Mouse (Mus musculus) embryonic facial prominence, embryonic 11.5 days (tissue): ENCODE measurements around the gene Adamts1. TPM values are rescaled to one million over a fixed set of nuclear protein-coding genes. Genes with fewer than 3 reads are reported as not detected.

Experiments used
- ATAC-seq: fragments of 200-750 bp; cut with Nextera tagmentation; replicated peaks from 2 replicates; pipeline ENCODE4 v1.8.0; 2017; ENCODE audit warnings: low read depth; ENCODE audit not compliant: insufficient number of reproducible peaks, low FRiP score, low TSS enrichment
- DNase-seq: peaks from one replicate; pipeline ENCODE4 v3.0.0-alpha.2; 2015; ENCODE audit warnings: low spot score
- H3K27ac ChIP-seq: fragments of 300-500 bp; sonication (generic); replicated peaks from 2 replicates; pipeline ENCODE4 v1.5.1; 2014; ENCODE audit warnings: mild to moderate bottlenecking, low read depth, low read length, control low read depth
- H3K27me3 ChIP-seq: fragments of 300-500 bp; sonication (generic); 2 replicates; pipeline ENCODE4 v1.6.1; 2014; ENCODE audit warnings: mild to moderate bottlenecking, low read length, moderate library complexity, mixed read lengths; ENCODE audit not compliant: control insufficient read depth, insufficient read depth
- H3K36me3 ChIP-seq: fragments of 300-500 bp; sonication (generic); replicated peaks from 2 replicates; pipeline ENCODE4 v1.6.1; 2014; ENCODE audit warnings: low read depth, mild to moderate bottlenecking, low read length, moderate library complexity, mixed read lengths; ENCODE audit not compliant: control insufficient read depth, insufficient read depth
- H3K4me1 ChIP-seq: fragments of 300-500 bp; sonication (generic); 2 replicates; pipeline ENCODE4 v1.6.1; 2014; ENCODE audit warnings: low read length, mixed read lengths; ENCODE audit not compliant: control insufficient read depth, insufficient read depth
- H3K4me2 ChIP-seq: fragments of 300-500 bp; sonication (generic); 2 replicates; pipeline ENCODE4 v1.6.1; 2014; ENCODE audit warnings: low read depth, mild to moderate bottlenecking, control low read depth, low read length, moderate library complexity
- H3K4me3 ChIP-seq: fragments of 300-500 bp; sonication (generic); 2 replicates; pipeline ENCODE4 v1.5.1; 2014; ENCODE audit warnings: low read depth, low read length, control low read depth
- H3K9ac ChIP-seq: fragments of 300-500 bp; sonication (generic); replicated peaks from 2 replicates; pipeline ENCODE4 v1.6.1; 2014; ENCODE audit warnings: mild to moderate bottlenecking, control low read depth, low read length
- H3K9me3 ChIP-seq: fragments of 300-500 bp; sonication (generic); replicated peaks from 2 replicates; pipeline ENCODE4 v1.6.1; 2016; ENCODE audit warnings: mild to moderate bottlenecking, low read length, inconsistent platforms, mixed read lengths; ENCODE audit not compliant: control insufficient read depth
- WGBS: fragments of 180-500 bp; shearing (Covaris S2); extraction: QIAGEN DNeasy Blood & Tissue Kit; methylation state at CpG from one replicate; pipeline ENCODE4 v1.1.7; 2014; 5-methylcytosine and 5-hydroxymethylcytosine counted together
- polyA plus RNA-seq: library from polyadenylated mRNA; unstranded; fragments of >200 nt; fragmentation: Nextera tagmentation; extraction: Ambion mirVana; gene quantifications from 2 replicates; pipeline ENCODE4 v1.2.1, GENCODE M21; 2014

Gene Adamts1
- polyA plus RNA-seq, 1 experiment from 2014 or later: 25.1 TPM

DNA sequence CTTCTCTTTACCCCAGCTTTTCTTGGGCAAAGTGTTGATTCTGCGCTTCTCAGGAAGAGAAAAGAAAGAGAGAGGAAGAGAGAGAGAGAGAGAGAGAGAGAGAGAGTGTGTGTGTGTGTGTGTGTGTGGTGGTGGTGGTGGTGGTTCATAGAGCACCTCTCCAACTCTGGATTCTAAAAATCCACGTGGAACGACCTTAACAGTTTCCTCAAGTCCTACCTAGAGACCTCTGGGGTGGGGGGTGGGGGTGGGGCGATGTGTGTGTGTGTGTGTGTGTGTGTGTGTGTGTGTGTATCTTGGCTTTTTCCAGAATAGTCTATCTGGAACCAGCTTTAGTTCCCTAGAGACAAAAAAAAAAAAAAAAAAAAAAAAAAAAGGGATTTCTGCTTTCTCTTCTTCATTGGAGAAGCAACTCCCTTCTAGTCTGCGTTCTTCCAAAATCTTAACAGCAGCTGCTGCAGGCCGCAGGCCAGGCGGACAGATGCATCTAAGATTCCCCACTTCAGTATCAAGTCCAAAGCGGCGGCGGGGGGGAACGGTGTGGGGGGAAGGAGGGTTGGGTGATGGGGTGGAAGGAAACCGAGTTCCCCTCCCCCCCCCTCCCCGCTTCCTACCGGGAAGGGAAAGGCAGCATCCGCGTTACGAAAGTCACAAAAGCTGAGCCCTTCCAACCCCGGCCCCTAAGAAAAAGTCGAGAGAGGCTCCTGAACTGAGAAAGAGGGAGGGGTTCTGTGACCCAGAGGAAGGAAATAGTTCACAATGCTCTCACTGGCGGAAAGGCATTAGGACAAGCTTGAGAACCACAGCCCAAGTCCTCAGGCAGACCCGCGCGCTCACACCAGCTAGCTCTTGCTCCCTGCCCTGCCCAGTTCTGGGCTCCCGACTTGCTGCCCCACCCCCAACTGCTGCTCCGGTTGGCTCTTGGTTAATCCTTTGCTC lies 969 bp upstream of the Adamts1 start:
- peak overlapping the region; percentile 91 for H3K4me2 ChIP-seq

GRCm38 (mm10) chr16:85801971-85802811 lies 722 bp downstream of the Adamts1 start:
- peak overlapping the region; percentile 82 for H3K27ac ChIP-seq
- under 1% methylated on average over 67 of the region's 67 CpGs for WGBS
- H3K4me1 ChIP-seq: no peaks in the 10 kb centered on the region
- H3K9ac ChIP-seq: peak overlapping the region; percentile 88
- peak overlapping the region; percentile 80 for H3K4me3 ChIP-seq
- ATAC-seq (no peak), DNase-seq (peak; percentile 61)
- no peaks in the 10 kb centered on the region for H3K27me3 ChIP-seq
- peak overlapping the region; percentile 91 for H3K4me2 ChIP-seq
- H3K36me3 ChIP-seq: no peaks in the 10 kb centered on the region; the same call in 1 of the 2 replicates
- H3K9me3 ChIP-seq: no peaks in the 10 kb centered on the region

More for the DNA sequence above, 969 bp upstream of the Adamts1 start:
- ATAC-seq: peak; percentile 17; the same call in 1 of the 2 replicates
- Histone ChIP-seq H3K9ac (peak overlapping the region; percentile 88), H3K4me1 (no peaks in the 10 kb centered on the region), H3K27ac (peak overlapping the region; percentile 82), H3K36me3 (no peaks in the 10 kb centered on the region; the same call in 1 of the 2 replicates), H3K4me3 (peak overlapping the region; percentile 80), H3K9me3 (no peaks in the 10 kb centered on the region), H3K27me3 (no peaks in the 10 kb centered on the region)
- DNase-seq: peak; percentile 79
- 2% methylated on average over 22 of the region's 25 CpGs for WGBS

DNA sequence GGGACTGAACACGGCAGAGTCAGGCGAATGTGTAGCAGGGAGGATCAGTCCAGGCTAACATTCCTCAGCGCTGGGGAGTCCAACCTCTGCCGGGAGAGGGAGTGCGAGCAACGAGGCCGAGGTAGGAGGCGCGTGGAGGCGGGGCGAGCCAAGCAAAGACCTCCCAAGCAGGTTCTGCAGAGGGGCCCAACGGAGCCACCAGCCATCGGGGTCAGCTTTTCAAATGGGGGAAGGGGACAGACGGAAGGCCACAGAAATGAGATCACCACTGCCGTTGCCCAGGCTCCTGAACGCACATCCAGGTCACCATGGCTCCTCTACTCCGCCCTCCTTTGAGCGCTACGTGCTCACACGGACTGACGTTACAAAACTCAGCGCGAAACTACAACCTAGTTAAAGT lies 1.7 kb downstream of the Adamts1 start:
- peak; percentile 87 for DNase-seq
- Histone ChIP-seq H3K9ac (peak overlapping the region; percentile 88), H3K27ac (peak overlapping the region; percentile 16), H3K4me1 (no peaks in the 10 kb centered on the region), H3K9me3 (no peaks in the 10 kb centered on the region), H3K4me3 (peak overlapping the region; percentile 80), H3K27me3 (no peaks in the 10 kb centered on the region), H3K4me2 (peak overlapping the region; percentile 91), H3K36me3 (no peaks in the 10 kb centered on the region; the same call in 1 of the 2 replicates)
- peak; percentile 71 for ATAC-seq
- 0% methylated on average over 23 of the region's 23 CpGs for WGBS

- Histone ChIP-seq H3K9ac (peak overlapping the region; percentile 88), H3K27me3 (no peaks in the 10 kb centered on the region), H3K4me1 (no peaks in the 10 kb centered on the region), H3K27ac (peak overlapping the region; percentile 16; the same call in 1 of the 2 replicates), H3K4me3 (peak overlapping the region; percentile 80), H3K36me3 (no peaks in the 10 kb centered on the region; the same call in 1 of the 2 replicates), H3K9me3 (no peaks in the 10 kb centered on the region), H3K4me2 (peak overlapping the region; percentile 91)
- DNase-seq (peak; percentile 91), ATAC-seq (peak; percentile 84)
- WGBS: 6% methylated on average over 8 of the region's 8 CpGs
These were observed 2.2 kb downstream of the Adamts1 start for GRCm38 (mm10) chr16:85800691-85801090.

- H3K4me3 ChIP-seq: peak overlapping the region; percentile 80
- H3K36me3 ChIP-seq: no peaks in the 10 kb centered on the region; the same call in 1 of the 2 replicates
- no peak overlapping the region for H3K27ac ChIP-seq
- 69% methylated on average over 9 of the region's 9 CpGs for WGBS
- ATAC-seq: no peak
- H3K4me1 ChIP-seq: no peaks in the 10 kb centered on the region
- no peaks in the 10 kb centered on the region for H3K27me3 ChIP-seq
- no peak overlapping the region for H3K9ac ChIP-seq
- no peaks in the 10 kb centered on the region for H3K9me3 ChIP-seq
- no peak for DNase-seq
- H3K4me2 ChIP-seq: peak overlapping the region; percentile 21
These were observed 2.9 kb downstream of the Adamts1 start for GRCm38 (mm10) chr16:85799971-85800370.

DNA sequence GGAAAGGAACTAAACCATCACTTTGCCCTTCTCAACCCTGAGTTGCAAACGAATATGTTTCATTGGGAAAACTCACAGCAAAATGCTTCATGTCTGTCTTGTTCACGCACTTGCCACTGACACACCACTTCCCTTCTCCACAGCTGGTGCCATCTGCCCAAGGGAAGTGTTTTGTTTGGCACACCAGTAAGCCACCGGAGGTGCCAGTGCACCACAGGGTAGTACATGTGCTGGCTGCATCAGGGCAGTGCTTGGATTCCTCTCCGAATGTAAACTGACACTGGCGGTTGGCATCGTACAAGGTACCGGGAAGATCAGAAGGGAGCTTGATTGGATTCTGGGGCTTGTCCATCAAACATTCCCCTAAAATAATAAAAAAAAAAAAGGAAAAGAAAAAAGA lies 4.6 kb downstream of the Adamts1 start:
- Histone ChIP-seq H3K4me1 (no peaks in the 10 kb centered on the region), H3K9ac (no peak overlapping the region), H3K9me3 (no peaks in the 10 kb centered on the region), H3K4me3 (no peak overlapping the region), H3K27me3 (no peaks in the 10 kb centered on the region), H3K4me2 (no peak overlapping the region), H3K27ac (no peak overlapping the region), H3K36me3 (no peaks in the 10 kb centered on the region; the same call in 1 of the 2 replicates)
- no peak for ATAC-seq
- 92% methylated on average over 7 of the region's 7 CpGs for WGBS
- DNase-seq: no peak

DNA sequence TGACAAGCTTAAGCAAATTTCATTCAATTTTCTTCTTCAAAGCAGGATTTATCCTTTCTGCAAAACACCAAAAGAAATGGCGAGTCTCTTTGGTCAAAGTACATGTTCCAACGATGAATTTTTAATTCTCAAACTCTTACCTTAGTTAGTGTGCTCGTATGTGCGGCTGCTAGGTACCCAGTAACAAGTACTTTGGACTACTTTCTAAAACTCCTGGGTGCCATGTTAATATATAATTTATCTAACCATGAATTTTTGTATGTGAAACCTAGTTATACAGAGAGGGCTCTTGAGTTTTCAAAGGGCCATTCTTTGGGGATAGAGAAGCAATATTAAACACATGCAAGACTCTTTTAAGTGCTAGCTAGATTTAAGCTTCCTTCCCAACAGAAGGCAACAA lies 5.8 kb downstream of the Adamts1 start:
- no peak overlapping the region for H3K27ac ChIP-seq
- no peaks in the 10 kb centered on the region; the same call in 1 of the 2 replicates for H3K36me3 ChIP-seq
- no peak for DNase-seq
- no peaks in the 10 kb centered on the region for H3K4me1 ChIP-seq
- H3K9me3 ChIP-seq: no peaks in the 10 kb centered on the region
- no peaks in the 10 kb centered on the region for H3K27me3 ChIP-seq
- H3K4me3 ChIP-seq: no peak overlapping the region
- WGBS: 95% methylated on average over 4 of the region's 4 CpGs
- no peak for ATAC-seq
- H3K9ac ChIP-seq: no peak overlapping the region
- H3K4me2 ChIP-seq: no peak overlapping the region
